Mouse (Mus musculus) midbrain, embryonic 16.5 days (tissue): ENCODE data around the gene Il1rn. TPM values are rescaled to one million over a fixed set of nuclear protein-coding genes. Genes with fewer than 3 reads are reported as not detected.

Experiments used
- ATAC-seq: fragments of 200-750 bp; cut with Nextera tagmentation; 2 replicates; pipeline ENCODE4 v1.8.0; 2017; ENCODE audit warnings: moderate TSS enrichment
- H3K27ac ChIP-seq: fragments of 300-500 bp; sonication (generic); 2 replicates; pipeline ENCODE4 v1.5.1; 2014; ENCODE audit warnings: mild to moderate bottlenecking, low read length, mixed read lengths
- H3K27me3 ChIP-seq: fragments of 300-500 bp; sonication (generic); 2 replicates; pipeline ENCODE4 v1.6.1; 2014; ENCODE audit warnings: low read depth, low read length, mixed read lengths; ENCODE audit not compliant: control insufficient read depth, insufficient read depth
- H3K36me3 ChIP-seq: fragments of 300-500 bp; sonication (generic); 2 replicates; pipeline ENCODE4 v1.6.1; 2014; ENCODE audit warnings: mild to moderate bottlenecking, low read length, moderate library complexity, mixed read lengths; ENCODE audit not compliant: control insufficient read depth, insufficient read depth
- H3K4me1 ChIP-seq: fragments of 300-500 bp; sonication (generic); 2 replicates; pipeline ENCODE4 v1.6.1; 2014; ENCODE audit warnings: mild to moderate bottlenecking, low read length, mixed read lengths; ENCODE audit not compliant: control insufficient read depth, insufficient read depth
- H3K4me2 ChIP-seq: fragments of 300-500 bp; sonication (generic); 2 replicates; pipeline ENCODE4 v1.6.1; 2014; ENCODE audit warnings: mild to moderate bottlenecking, low read length, mixed read lengths
- H3K4me3 ChIP-seq: fragments of 300-500 bp; sonication (generic); 2 replicates; pipeline ENCODE4 v1.5.1; 2014; ENCODE audit warnings: low read depth, mild to moderate bottlenecking, low read length, moderate library complexity, mixed read lengths
- H3K9ac ChIP-seq: fragments of 300-500 bp; sonication (generic); 2 replicates; pipeline ENCODE4 v1.6.1; 2014; ENCODE audit warnings: low read depth, low read length, mixed read lengths
- H3K9me3 ChIP-seq: fragments of 300-500 bp; sonication (generic); replicated peaks from 2 replicates; pipeline ENCODE4 v1.6.1; 2014; ENCODE audit warnings: mild to moderate bottlenecking, low read length, mixed read lengths; ENCODE audit not compliant: control insufficient read depth, poor library complexity, severe bottlenecking
- WGBS: fragments of 180-500 bp; shearing (Covaris S2); extraction: QIAGEN DNeasy Blood & Tissue Kit; methylation state at CpG from one replicate; pipeline ENCODE4 v1.1.7; 2014; 5-methylcytosine and 5-hydroxymethylcytosine counted together
- polyA plus RNA-seq: library from polyadenylated mRNA; unstranded; fragments of >200 nt; fragmentation: Nextera tagmentation; extraction: Ambion mirVana; gene quantifications from 2 replicates; pipeline ENCODE4 v1.2.1, GENCODE M21; 2015

Gene Il1rn
- polyA plus RNA-seq, result not detected in 2 replicates

- Histone ChIP-seq H3K4me2 (no peak within 1 kb of the TSS), H3K9me3 (no peaks in the 10 kb centered on the region), H3K36me3 (no peaks in the 10 kb centered on the region), H3K9ac (no peak within 1 kb of the TSS), H3K4me1 (no peaks in the 10 kb centered on the region), H3K27ac (no peak within 1 kb of the TSS), H3K4me3 (no peak within 1 kb of the TSS), H3K27me3 (no peaks in the 10 kb centered on the region)
- ATAC-seq, result no peak
- 82% methylated on average over 2 of the region's 2 CpGs for WGBS
Observed at GRCm38 (mm10) chr2:24336545-24336944, at the start of gene Il1rn. Gene Il1rn (plus strand): TSS chr2:24336853.

GRCm38 (mm10) chr2:24290896-24291295 is 45.8 kb upstream of the Il1rn start, which contains the start of gene Il1f10:
Gene Il1f10 (plus strand): TSS chr2:24291196.
- 85% methylated on average over 5 of the region's 5 CpGs for WGBS
- ATAC-seq, result no peak
- H3K4me3 ChIP-seq, result no peak within 1 kb of the TSS

GRCm38 (mm10) chr2:24294616-24295015 is 42.0 kb upstream of the Il1rn start:
- H3K27me3 ChIP-seq, result no peaks in the 10 kb centered on the region
- no peak overlapping the region for H3K4me3 ChIP-seq
- WGBS, result 78% methylated on average over 1 of the region's 1 CpGs
- no peak overlapping the region for H3K27ac ChIP-seq
- H3K36me3 ChIP-seq, result no peaks in the 10 kb centered on the region
- H3K4me2 ChIP-seq, result no peak overlapping the region
- no peak overlapping the region for H3K9ac ChIP-seq
- ATAC-seq, result no peak
- H3K4me1 ChIP-seq, result no peaks in the 10 kb centered on the region
- no peaks in the 10 kb centered on the region for H3K9me3 ChIP-seq

More at GRCm38 (mm10) chr2:24290896-24291295, 45.8 kb upstream of the Il1rn start, which contains the start of gene Il1f10:
- Histone ChIP-seq H3K4me2 (no peak within 1 kb of the TSS), H3K27me3 (no peaks in the 10 kb centered on the region), H3K9ac (no peak within 1 kb of the TSS), H3K4me1 (no peaks in the 10 kb centered on the region), H3K9me3 (no peaks in the 10 kb centered on the region), H3K27ac (no peak within 1 kb of the TSS), H3K36me3 (no peaks in the 10 kb centered on the region)

GRCm38 (mm10) chr2:24296837-24297236 is 39.8 kb upstream of the Il1rn start:
- Histone ChIP-seq H3K27ac (no peak overlapping the region), H3K9me3 (no peaks in the 10 kb centered on the region), H3K36me3 (no peaks in the 10 kb centered on the region), H3K27me3 (no peaks in the 10 kb centered on the region), H3K4me2 (no peak overlapping the region), H3K4me1 (no peaks in the 10 kb centered on the region), H3K9ac (no peak overlapping the region), H3K4me3 (no peak overlapping the region)
- 10% methylated on average over 3 of the region's 3 CpGs for WGBS
- peak; percentile 66 for ATAC-seq

GRCm38 (mm10) chr2:24311302-24312001 is 25.2 kb upstream of the Il1rn start:
- no peak overlapping the region for H3K4me2 ChIP-seq
- 78% methylated on average over 6 of the region's 6 CpGs for WGBS
- H3K36me3 ChIP-seq, result no peaks in the 10 kb centered on the region
- H3K9me3 ChIP-seq, result no peaks in the 10 kb centered on the region
- no peak overlapping the region for H3K9ac ChIP-seq
- no peaks in the 10 kb centered on the region for H3K4me1 ChIP-seq
- H3K27ac ChIP-seq, result no peak overlapping the region
- no peak overlapping the region for H3K4me3 ChIP-seq
- no peak for ATAC-seq
- H3K27me3 ChIP-seq, result no peaks in the 10 kb centered on the region

- WGBS, result 83% methylated on average over 1 of the region's 1 CpGs
- Histone ChIP-seq H3K4me1 (no peaks in the 10 kb centered on the region), H3K36me3 (no peaks in the 10 kb centered on the region), H3K27ac (no peak overlapping the region), H3K9me3 (no peaks in the 10 kb centered on the region), H3K27me3 (no peaks in the 10 kb centered on the region), H3K4me3 (no peak overlapping the region), H3K4me2 (no peak overlapping the region), H3K9ac (no peak overlapping the region)
- ATAC-seq, result no peak
Observed at GRCm38 (mm10) chr2:24316919-24317318, 19.7 kb upstream of the Il1rn start.

GRCm38 (mm10) chr2:24317919-24318598 is 18.6 kb upstream of the Il1rn start:
- WGBS, result 82% methylated on average over 4 of the region's 4 CpGs
- ATAC-seq, result no peak
- no peaks in the 10 kb centered on the region for H3K27me3 ChIP-seq
- no peaks in the 10 kb centered on the region for H3K9me3 ChIP-seq
- no peaks in the 10 kb centered on the region for H3K4me1 ChIP-seq
- H3K36me3 ChIP-seq, result no peaks in the 10 kb centered on the region
- no peak overlapping the region for H3K27ac ChIP-seq
- no peak overlapping the region for H3K4me3 ChIP-seq
- no peak overlapping the region for H3K4me2 ChIP-seq
- H3K9ac ChIP-seq, result no peak overlapping the region

- H3K4me2 ChIP-seq, result no peak overlapping the region
- no peaks in the 10 kb centered on the region for H3K27me3 ChIP-seq
- H3K4me3 ChIP-seq, result no peak overlapping the region
- 68% methylated on average over 3 of the region's 3 CpGs for WGBS
- no peaks in the 10 kb centered on the region for H3K36me3 ChIP-seq
- H3K27ac ChIP-seq, result no peak overlapping the region
- no peaks in the 10 kb centered on the region for H3K9me3 ChIP-seq
- H3K4me1 ChIP-seq, result no peaks in the 10 kb centered on the region
- ATAC-seq, result no peak
- H3K9ac ChIP-seq, result no peak overlapping the region
Observed at GRCm38 (mm10) chr2:24335333-24335732, 1.3 kb upstream of the Il1rn start.

- no peaks in the 10 kb centered on the region for H3K4me1 ChIP-seq
- H3K9ac ChIP-seq, result no peak overlapping the region
- no peak overlapping the region for H3K4me2 ChIP-seq
- no peak overlapping the region for H3K27ac ChIP-seq
- H3K4me3 ChIP-seq, result no peak overlapping the region
- no peak for ATAC-seq
- 78% methylated on average over 3 of the region's 3 CpGs for WGBS
- H3K9me3 ChIP-seq, result no peaks in the 10 kb centered on the region
- H3K36me3 ChIP-seq, result no peaks in the 10 kb centered on the region
- H3K27me3 ChIP-seq, result no peaks in the 10 kb centered on the region
Observed at GRCm38 (mm10) chr2:24341395-24341885, 4.8 kb downstream of the Il1rn start.
